Mouse (Mus musculus): ENCODE measurements around the gene Gm20696. TPM values are rescaled to one million over a fixed set of nuclear protein-coding genes. Genes with fewer than 3 reads are reported as not detected.

Gm20696 gene
- polyA plus RNA-seq, 1 experiment: not detected

DNA sequence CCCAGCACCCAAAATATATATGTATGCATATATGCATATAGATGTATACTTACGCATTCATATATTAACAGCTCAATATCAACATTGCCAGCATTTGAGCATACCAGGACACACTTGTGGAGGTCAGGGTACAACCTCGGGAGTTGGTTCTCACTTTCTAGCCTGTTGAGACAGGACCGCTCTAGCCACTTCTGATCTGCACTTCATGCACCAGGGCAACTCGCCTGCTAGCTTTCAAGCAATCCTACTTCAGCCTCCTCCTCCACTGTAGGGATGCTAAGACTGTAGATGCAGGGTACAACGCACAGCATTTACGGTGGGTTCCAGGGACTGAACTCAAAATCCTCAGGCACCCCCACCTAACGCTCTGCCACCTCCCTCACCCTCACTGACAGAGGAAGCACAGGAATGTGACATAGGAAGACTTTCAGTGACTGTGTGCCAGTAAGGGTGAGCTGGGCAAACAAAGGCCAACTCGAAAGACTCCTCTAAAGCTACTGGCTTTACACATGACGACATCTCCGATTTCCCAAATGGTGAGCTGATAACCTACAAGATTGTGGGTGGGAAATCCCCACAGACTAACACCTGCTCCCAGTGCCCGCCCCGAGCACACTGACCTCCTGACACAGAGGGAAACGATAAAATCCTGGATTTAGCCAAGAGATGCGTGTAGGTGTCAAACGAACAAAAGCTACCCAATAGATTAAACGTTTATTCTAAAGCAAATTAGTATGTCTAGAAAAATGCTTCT lies 237.0 kb downstream of the Gm20696 start:
- Histone ChIP-seq H3K4me3 (replicated peaks) (no peak overlapping the region), H3K27me3 (replicated peaks) (no peaks in the 10 kb centered on the region), H3K4me1 (peaks cover 30% of the 10 kb centered on the region), H3K36me3 (replicated peaks; ENCODE audit: low read length) (peaks cover 35% of the 10 kb centered on the region), H3K9me3 (no peaks in the 10 kb centered on the region)
- no peak for TF ChIP-seq FLI1 (IDR thresholded peaks at IDR 0.05; ENCODE audit: low read length)
- no peak for TF ChIP-seq GATA1 (IDR thresholded peaks at IDR 0.05; ENCODE audit: borderline replicate concordance, low read length)

DNA sequence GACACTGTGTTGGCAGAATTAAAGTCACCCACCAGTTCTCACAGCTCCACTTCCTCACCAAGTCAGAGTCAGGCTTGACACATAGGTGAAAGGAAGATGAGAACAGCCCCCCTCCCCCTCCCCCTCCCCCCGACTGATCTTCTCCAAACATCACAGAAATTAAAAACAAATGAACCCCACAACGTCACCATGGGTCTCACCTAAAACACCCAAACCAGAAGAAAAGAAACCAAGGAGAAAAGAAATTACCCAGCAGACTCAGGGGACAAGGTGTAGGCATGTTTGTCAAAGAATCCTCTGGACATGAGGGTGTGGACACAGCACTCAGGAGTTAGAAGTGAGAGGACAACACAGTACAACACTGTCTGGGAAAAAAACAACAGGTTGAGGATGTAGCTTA lies 237.6 kb downstream of the Gm20696 start:
- Histone ChIP-seq H3K4me3 (replicated peaks) (no peak overlapping the region), H3K36me3 (replicated peaks; ENCODE audit: low read length) (peaks cover 33% of the 10 kb centered on the region), H3K4me1 (peaks cover 30% of the 10 kb centered on the region), H3K9me3 (no peaks in the 10 kb centered on the region), H3K27me3 (replicated peaks) (no peaks in the 10 kb centered on the region)
- TF ChIP-seq FLI1 (IDR thresholded peaks at IDR 0.05; ENCODE audit: low read length): no peak
- no peak for TF ChIP-seq GATA1 (IDR thresholded peaks at IDR 0.05; ENCODE audit: borderline replicate concordance, low read length)

DNA sequence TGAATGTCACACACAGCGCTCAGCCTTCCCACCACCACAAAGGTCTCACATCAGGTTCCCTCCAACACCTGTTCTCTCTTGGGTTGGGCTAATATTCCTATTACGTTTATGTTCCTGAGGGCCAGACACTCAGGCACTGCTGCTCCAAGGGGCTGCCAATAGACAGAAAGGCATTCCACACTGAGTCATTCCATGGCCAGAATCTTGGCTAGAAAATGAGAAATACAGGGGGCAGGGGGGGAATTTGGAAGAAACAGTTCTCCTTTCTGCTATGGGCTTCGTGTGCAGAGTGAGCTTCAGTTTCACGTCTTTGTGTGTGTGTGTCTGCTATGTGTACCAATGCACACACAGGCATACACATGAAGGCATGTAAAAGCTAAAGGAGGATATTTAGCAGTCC lies 239.3 kb downstream of the Gm20696 start:
- no peaks in the 10 kb centered on the region for H3K27me3 ChIP-seq (replicated peaks)

DNA sequence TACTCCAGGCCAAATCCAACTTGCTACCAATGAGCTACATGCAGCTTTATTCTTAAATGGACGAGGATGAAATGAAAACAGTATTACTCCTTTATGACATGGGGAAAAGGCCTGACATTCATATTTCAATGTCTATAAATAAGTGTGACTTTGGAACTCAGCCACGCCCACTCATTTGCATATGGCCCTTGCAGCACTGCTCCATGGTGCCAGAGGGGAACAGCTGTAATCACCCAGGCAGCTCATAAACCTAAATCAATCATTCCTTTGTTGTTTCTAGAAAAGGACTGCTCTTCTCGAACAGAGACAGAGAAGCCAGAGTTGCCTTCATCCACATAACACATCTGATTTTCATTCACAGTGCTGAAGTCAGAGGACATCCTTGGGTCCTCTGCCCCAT lies 241.6 kb downstream of the Gm20696 start:
- Histone ChIP-seq H3K27me3 (replicated peaks) (no peaks in the 10 kb centered on the region), H3K4me1 (peaks cover 16% of the 10 kb centered on the region), H3K4me3 (replicated peaks) (no peak overlapping the region), H3K9me3 (no peaks in the 10 kb centered on the region), H3K36me3 (replicated peaks; ENCODE audit: low read length) (peaks cover 30% of the 10 kb centered on the region)
- TF ChIP-seq FLI1 (IDR thresholded peaks at IDR 0.05; ENCODE audit: low read length) (no peak), GATA1 (IDR thresholded peaks at IDR 0.05; ENCODE audit: borderline replicate concordance, low read length) (no peak)

More for the DNA sequence above, 239.3 kb downstream of the Gm20696 start:
- H3K9me3 ChIP-seq: no peaks in the 10 kb centered on the region
- H3K4me3 ChIP-seq (replicated peaks): no peak overlapping the region
- peaks cover 16% of the 10 kb centered on the region for H3K4me1 ChIP-seq
- TF ChIP-seq GATA1 (IDR thresholded peaks at IDR 0.05; ENCODE audit: borderline replicate concordance, low read length) (no peak), FLI1 (IDR thresholded peaks at IDR 0.05; ENCODE audit: low read length) (no peak)
- H3K36me3 ChIP-seq (replicated peaks; ENCODE audit: low read length): peaks cover 25% of the 10 kb centered on the region

DNA sequence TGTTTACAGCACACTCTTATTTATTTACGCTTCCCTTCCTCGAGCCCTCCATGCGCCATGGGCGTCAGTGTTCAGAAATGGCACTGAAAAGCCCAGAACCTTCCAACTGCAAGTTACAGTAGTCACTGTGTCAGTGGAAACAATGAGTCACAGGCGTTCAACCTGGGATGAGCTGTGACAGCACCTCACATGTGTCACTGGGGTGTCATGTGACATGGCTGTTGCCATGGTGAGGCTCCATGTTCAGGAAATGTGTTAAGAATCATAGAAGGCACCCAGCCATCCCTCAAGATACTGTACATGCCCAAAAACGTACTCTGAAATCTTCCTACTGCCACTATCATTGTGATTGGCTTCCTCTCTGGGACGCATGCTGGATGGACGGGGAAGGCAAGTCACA lies 245.9 kb downstream of the Gm20696 start:
- peaks cover 12% of the 10 kb centered on the region for H3K4me1 ChIP-seq
- TF ChIP-seq GATA1 (IDR thresholded peaks at IDR 0.05; ENCODE audit: borderline replicate concordance, low read length): no peak
- TF ChIP-seq FLI1 (IDR thresholded peaks at IDR 0.05; ENCODE audit: low read length): no peak
- no peaks in the 10 kb centered on the region for H3K27me3 ChIP-seq (replicated peaks)
- no peak overlapping the region for H3K4me3 ChIP-seq (replicated peaks)
- H3K9me3 ChIP-seq: no peaks in the 10 kb centered on the region
- peaks cover 12% of the 10 kb centered on the region for H3K36me3 ChIP-seq (replicated peaks; ENCODE audit: low read length)

DNA sequence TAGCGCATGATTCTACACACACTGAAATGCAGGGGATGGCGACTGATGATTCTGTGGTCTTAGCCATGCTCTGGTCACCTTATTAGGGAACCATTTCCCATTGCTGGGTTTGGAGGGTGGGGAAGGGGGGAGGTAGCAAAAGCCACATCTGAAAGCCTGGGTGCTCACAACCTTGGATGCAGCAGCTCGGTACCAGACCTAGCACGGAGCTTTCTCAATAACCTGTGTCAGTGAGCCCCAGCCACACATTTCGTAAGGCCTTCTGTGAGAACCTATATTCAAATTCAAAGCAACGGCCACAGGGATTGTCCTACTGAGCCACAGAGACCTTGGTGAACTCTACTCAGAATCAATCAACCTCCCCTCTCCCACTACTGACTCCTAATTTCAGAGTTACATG lies 254.0 kb downstream of the Gm20696 start:
- no peaks in the 10 kb centered on the region for H3K9me3 ChIP-seq
- H3K4me3 ChIP-seq (replicated peaks): no peak overlapping the region
- TF ChIP-seq GATA1 (IDR thresholded peaks at IDR 0.05; ENCODE audit: borderline replicate concordance, low read length): no peak
- no peak for TF ChIP-seq FLI1 (IDR thresholded peaks at IDR 0.05; ENCODE audit: low read length)
- H3K36me3 ChIP-seq (replicated peaks; ENCODE audit: low read length): peaks cover 3% of the 10 kb centered on the region
- H3K4me1 ChIP-seq: peaks cover 30% of the 10 kb centered on the region
- peaks cover 4% of the 10 kb centered on the region for H3K27me3 ChIP-seq (replicated peaks)

DNA sequence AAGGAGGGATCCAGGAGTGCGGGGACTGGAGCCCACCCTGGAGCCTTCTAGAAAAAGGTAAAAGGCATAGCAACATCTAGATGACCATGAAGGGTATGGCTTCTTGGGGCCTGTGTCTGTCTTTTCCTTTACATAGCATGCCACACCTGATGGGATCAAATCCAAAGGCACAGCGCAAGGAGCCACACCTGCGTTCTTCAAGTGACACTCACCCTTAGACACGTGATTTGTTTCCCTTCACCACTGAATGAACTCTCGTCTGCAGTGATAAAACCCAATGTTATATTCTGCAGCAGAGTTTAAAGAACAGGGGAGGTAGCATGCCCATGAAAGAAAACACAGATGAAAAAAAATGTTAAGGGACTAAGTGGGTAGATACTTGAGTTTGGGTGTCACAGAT lies 257.0 kb downstream of the Gm20696 start:
- Histone ChIP-seq H3K36me3 (replicated peaks; ENCODE audit: low read length) (peaks cover 3% of the 10 kb centered on the region), H3K4me3 (replicated peaks) (no peak overlapping the region), H3K9me3 (no peaks in the 10 kb centered on the region), H3K27me3 (replicated peaks) (peaks cover 4% of the 10 kb centered on the region), H3K4me1 (peaks cover 30% of the 10 kb centered on the region)
- TF ChIP-seq GATA1 (IDR thresholded peaks at IDR 0.05; ENCODE audit: borderline replicate concordance, low read length) (no peak), FLI1 (IDR thresholded peaks at IDR 0.05; ENCODE audit: low read length) (no peak)

DNA sequence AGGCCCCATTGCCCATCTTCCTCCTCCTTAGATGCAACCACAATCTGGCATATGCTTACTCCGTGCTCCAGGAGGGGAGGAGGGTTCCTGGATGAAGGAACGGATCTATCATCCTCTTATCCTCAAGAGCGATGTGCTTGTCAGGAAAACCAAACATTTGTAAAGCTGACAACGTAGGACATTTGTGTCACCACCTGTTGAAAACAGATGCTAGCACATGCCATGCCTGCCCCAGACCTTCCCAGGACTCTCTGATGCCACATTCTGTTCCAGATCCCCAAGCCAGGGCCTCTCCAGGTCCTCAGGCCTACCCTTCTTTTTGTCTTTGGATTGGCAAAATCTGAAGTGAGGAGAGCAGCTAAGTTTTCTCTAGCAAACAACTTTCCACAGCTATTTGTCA lies 257.7 kb downstream of the Gm20696 start:
- Histone ChIP-seq H3K27me3 (replicated peaks) (peaks cover 4% of the 10 kb centered on the region), H3K36me3 (replicated peaks; ENCODE audit: low read length) (peaks cover 3% of the 10 kb centered on the region), H3K4me3 (replicated peaks) (no peak overlapping the region), H3K4me1 (peaks cover 30% of the 10 kb centered on the region), H3K9me3 (no peaks in the 10 kb centered on the region)
- no peak for TF ChIP-seq FLI1 (IDR thresholded peaks at IDR 0.05; ENCODE audit: low read length)
- TF ChIP-seq GATA1 (IDR thresholded peaks at IDR 0.05; ENCODE audit: borderline replicate concordance, low read length): no peak

DNA sequence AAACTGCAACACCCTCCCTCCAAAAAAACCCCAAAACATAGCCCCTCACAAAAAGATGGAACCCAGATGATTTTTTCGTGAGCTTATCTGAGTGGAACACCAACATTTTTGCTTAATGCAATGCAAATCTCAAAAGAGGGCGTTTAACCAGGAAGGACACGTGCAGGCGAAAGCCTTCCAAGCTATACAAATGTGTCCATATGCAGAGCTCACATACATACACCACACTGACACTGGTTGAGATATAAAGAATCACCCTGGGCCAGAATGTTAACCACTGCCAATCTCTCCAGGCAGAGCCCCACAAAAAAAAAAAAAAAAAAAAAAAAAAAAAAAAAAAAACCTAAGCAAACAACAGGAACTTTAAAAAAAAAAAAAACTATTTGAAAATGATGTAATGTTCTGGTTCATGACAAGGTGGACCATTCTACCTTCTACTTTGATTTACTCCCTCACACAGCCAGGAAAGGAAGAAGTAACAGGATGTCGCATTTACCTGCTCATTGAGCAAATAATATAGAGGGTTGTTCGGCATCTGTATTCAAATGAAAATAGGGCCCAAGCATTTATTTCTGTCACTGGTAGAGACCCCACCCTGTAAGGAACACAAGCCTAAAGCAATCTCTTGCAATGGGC lies 262.7 kb downstream of the Gm20696 start:
- Histone ChIP-seq H3K9me3 (no peaks in the 10 kb centered on the region), H3K4me1 (peaks cover 37% of the 10 kb centered on the region), H3K27me3 (replicated peaks) (peaks cover 4% of the 10 kb centered on the region), H3K36me3 (replicated peaks; ENCODE audit: low read length) (peaks cover 9% of the 10 kb centered on the region), H3K4me3 (replicated peaks) (no peak overlapping the region)
- TF ChIP-seq FLI1 (IDR thresholded peaks at IDR 0.05; ENCODE audit: low read length) (no peak), GATA1 (IDR thresholded peaks at IDR 0.05; ENCODE audit: borderline replicate concordance, low read length) (no peak)

DNA sequence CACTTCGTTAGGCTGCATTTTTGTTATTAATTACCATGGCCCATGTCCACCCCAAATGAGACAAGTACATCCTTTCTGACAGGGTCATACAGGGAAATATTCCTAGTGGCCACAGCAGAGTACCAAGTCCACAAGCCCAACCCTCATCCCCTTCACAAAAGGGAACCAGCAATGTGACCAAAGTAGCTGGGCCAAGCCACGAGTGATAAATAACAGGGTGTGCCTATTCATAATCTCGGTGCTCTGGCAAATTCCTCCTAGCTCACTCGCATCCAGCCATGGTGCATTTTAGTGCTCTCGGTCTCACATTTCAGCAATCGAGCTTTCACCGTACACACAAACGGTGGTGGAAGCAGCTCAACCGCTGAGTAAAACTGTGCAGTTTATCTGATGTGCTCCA lies 263.7 kb downstream of the Gm20696 start:
- Histone ChIP-seq H3K27me3 (replicated peaks) (no peaks in the 10 kb centered on the region), H3K36me3 (replicated peaks; ENCODE audit: low read length) (peaks cover 10% of the 10 kb centered on the region), H3K4me1 (peaks cover 29% of the 10 kb centered on the region), H3K4me3 (replicated peaks) (no peak overlapping the region), H3K9me3 (no peaks in the 10 kb centered on the region)
- no peak for TF ChIP-seq GATA1 (IDR thresholded peaks at IDR 0.05; ENCODE audit: borderline replicate concordance, low read length)
- no peak for TF ChIP-seq FLI1 (IDR thresholded peaks at IDR 0.05; ENCODE audit: low read length)
